Mouse (Mus musculus): Measurements from ENCODE around the gene Rnf187.

The Rnf187 gene

GRCm38 (mm10) chr11:58947306-58947705 lies 8.6 kb upstream of the Rnf187 start:
- no peak for DNase-seq

GRCm38 (mm10) chr11:58944136-58944535 lies 5.4 kb upstream of the Rnf187 start:
- no peak for DNase-seq

- DNase-seq: no peak
These were observed 348 bp upstream of the Rnf187 start for GRCm38 (mm10) chr11:58939088-58939439.

DNA sequence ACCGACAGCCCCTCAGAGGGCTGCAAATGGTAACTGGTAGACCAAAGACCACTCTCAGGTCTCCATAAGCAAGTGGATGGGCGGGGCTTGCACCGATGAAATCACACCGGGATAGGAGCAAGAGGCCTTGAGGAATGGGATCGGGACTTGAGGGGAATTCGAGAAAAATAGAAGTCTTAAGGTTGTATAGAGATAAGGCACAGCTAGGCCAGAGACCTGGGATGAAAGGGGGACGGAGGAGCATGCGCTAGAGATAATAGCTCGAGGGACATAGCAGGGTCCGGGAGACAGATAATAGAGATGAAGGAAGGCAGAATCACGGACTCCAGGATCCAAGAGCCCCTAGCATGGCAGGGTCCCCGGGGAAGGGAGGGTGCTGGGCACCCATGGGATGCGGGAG lies 807 bp downstream of the Rnf187 start:
- no peak for DNase-seq

GRCm38 (mm10) chr11:58931576-58931975 lies 7.1 kb downstream of the Rnf187 start:
- no peak for DNase-seq

GRCm38 (mm10) chr11:58930254-58930653 lies 8.5 kb downstream of the Rnf187 start:
- DNase-seq: no peak

DNA sequence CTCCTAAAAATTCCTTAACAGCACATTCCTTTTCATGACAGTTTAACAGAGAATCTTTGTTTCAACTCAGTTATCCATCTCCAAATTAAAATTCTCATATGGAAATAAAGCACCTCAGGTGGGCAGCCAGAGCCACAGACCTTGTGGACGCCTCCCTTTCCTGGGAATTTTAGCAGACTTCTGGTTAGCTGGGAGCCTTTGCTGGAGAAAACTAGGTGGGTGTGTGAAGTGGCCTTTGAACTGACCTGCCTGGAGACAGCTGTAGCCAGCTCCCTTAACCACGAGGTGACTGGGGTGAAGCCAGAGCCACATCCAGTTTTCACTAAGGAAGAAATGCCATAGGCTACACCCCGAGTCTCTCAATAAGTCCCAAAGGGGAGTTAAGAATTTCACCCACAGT lies 9.1 kb downstream of the Rnf187 start:
- peak; percentile 52 to 74 for DNase-seq

DNA sequence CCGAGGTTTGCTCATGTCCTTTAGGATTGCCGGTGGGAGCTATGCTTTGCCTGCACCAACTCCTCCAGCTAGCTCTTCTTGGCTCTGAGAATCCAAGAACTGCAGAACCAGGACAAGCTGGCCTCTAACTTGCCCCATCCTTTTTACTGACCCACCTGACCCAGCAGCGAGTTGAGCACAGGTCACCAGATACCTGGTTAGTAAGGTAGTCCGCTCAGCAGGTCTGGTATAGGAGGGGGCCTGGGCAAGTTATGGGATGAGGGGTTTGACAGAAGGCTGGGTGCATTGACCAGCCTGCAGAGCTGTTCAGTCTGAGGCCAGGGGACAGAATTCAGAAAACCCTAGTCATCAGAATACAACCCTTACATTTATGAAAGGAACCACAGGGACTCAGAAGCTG lies 9.7 kb downstream of the Rnf187 start:
- DNase-seq: no peak

DNA sequence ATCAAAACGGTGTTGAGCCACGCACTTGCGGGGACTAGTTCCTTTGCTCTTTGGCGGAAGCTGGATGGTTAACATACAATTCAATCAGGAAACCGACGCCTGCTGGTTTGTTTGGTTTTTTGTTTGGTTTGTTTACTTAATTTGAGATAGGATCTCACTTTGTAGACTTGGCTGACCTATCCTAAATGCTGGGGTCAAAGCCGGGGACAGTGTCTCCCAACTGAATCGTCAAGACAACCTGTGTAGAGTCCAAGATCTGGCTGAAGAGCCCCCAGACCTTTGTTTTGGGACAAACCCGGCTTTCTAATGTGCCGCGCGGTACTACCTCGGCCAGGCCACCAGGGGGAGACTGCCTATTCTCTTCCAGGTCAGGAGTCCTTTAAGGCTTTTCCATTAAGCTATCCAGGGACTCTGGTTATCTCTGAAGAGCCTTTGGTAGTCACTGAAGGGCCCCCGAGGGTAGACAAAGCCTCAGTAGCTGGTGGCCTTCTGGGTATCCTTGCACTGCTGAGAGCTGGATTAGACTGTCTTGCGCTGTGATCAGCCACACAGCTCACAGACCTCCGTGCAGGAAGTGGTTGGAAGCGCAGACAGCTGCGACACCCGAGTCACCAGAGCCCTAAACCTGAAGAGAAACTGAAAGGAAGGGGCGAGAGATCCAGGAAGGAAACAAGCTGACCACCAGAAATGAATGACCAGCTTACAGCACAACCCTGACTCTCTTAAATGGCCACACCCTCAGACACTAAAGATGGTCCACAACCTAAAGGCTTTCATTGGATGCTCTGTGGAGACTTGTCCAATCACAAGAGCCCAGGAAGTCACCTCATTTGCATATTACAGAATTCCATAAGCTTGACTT lies 10.7 kb downstream of the Rnf187 start:
- peak; percentile 65 to 68 for DNase-seq

DNA sequence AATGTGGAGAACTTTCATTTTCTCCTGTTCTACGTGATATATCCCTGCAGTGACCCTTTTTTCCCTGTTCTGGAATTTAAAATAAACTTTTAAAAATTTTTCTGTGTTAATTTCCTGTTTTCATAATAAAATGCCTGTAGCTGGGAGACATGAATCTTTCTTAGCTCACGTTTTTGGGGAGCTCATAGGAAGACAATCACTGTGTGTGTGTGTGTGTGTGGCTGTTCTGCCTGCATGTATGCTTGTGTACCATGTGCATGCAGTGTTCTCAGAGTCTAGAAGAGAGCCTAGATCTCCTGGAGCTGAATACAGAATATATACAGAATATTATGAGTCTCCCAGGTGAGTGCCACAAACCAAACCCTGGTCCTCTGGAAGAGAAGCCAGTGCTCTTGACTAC lies 11.7 kb downstream of the Rnf187 start:
- no peak for DNase-seq

DNA sequence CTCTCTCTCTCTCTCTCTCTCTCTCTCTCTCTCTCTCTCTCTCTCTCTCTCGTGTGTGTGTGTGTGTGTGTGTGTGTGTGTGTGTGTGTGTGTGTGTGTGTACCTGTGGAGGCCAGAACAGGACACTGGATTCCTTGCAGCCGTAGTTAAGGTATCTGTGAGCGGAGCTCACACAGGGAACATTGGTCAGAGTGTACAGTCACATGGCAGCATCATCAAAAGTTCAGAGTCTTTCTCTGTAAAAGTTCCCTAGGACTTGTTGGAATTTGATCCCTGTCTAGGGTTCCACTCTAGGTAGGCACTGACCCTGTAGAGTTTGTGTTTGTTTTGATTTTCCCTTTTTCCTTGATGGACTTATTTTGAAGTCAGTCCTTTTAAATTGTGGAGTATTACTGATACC lies 12.1 kb downstream of the Rnf187 start:
- peak; percentile 36 to 76 for DNase-seq

- no peak for DNase-seq
These were observed 16.3 kb downstream of the Rnf187 start for GRCm38 (mm10) chr11:58922420-58922819.

DNA sequence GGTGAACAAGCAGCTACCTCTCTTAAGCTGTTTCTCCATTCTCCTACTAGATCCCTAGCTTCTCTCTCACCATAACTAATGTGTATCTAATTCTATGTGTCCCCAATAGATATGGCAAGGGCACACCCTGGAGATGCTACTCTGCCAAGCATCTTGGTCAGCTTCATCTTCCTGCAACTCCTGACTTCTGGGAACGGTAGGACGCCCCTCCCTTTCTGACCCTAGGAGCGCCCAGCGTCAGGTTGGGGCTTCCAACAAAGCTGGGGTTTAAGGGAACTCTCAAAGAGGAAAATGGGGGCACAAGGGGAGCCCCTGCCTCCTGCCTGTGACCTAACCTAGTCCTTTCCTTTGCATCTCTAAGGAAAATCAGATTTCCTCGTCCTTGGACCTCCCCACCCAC lies 20.0 kb downstream of the Rnf187 start:
- DNase-seq: no peak

- DNase-seq: no peak
These were observed 20.9 kb downstream of the Rnf187 start, which contains the start of gene Btnl10 for GRCm38 (mm10) chr11:58917745-58918366. Gene Btnl10, plus strand, starts transcription at chr11:58917908.

DNA sequence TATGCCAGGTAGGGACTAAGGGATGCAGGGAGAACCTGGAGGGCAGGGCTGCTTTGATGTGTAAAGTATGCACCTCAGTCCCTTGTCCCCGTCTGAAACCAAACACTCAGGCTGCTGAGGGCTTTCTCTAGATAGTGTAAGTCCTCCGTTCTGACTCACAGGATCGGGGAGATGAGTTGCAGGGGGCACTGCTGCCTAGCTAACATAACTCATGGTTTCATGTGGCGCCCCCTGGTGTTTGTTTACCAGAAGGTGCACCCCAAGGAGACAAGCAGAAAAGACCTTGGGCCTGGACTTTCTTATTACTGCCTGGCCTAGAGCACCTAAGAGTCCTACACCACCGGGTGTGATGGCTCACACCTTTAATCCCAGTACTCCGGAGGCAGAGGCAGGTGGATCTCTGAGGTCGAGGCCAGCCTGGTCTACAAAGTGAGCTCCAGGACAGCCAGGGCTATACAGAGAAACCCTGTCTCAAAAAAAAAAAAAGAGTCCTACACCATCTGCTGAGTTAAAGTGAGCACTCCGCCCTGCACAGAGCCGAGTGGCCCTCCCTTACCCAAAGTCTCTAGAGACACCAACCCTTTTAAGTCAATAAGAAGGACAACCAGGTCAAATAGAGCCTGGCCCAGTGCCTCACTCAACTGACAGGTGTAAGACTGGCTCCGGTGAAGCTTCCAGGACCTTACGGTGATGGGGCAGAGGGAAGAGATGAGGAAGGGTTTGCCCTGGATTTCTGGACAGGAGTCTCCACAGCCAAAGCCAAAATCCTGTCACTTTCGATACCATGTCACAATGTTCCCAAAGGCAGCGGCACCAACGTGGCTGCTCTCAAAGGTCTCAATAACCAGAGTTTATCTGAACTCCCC lies 21.6 kb downstream of the Rnf187 start:
- DNase-seq: peak in 1 of 2 experiments; percentile 65

- DNase-seq: peak; percentile 39 to 43
These were observed 24.2 kb downstream of the Rnf187 start for GRCm38 (mm10) chr11:58914461-58915028.

DNA sequence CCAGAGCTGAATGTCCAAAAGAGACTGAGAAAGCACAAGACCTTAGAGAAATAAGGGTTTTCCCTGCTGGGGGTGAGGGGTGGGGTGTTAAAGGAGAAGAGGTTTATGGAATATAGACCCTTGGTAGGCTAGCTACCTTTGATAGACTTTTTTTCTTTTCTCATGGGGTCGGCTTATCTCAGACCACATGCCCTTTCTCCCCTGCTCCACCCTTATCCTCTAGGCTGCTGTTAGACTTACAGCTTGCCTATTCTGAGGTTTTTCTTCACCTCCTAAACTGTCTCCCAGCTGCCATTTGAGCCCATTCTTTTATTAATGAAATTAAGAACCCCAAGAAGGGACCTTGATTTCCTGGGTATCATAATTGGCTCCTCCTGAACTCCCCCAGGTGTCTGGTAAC lies 24.9 kb downstream of the Rnf187 start:
- DNase-seq: no peak

DNA sequence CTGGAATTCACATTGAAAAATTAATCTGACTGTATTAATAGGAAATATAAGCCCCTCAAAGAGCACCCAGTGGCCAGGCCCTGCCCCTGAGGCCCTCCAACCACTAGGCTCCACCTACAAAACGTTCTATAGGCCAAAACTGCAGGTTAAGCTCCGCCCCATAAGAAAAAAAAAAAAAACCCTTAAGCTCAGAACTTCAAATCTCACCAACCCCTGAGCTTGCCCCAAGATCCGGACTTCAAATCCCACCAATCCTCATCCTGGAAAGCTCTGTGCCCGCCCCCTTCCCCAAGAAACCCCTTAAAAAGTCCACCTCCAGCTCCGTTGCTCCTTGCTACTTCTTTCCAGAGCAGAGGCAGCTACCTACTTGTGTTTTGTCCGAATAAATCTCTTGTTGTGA lies 33.9 kb downstream of the Rnf187 start:
- DNase-seq: peak in 1 of 2 experiments; percentile 63

DNA sequence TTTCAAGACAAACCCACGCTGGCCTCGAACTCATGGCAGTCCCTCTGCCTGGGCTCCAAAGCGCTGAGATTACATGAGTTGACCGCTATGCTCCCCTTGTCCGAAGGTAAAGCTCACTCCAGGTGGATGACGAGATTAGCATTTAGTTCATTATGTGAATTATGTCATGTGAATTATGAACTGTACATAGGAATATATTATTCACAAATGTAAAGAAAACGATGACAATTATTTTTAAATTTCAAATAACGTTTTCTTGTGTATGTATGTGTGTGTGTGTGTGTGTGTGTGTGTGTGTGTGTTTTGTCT lies 34.4 kb downstream of the Rnf187 start:
- DNase-seq: no peak

- DNase-seq: peak; percentile 96 to 97
These were observed 35.0 kb downstream of the Rnf187 start, which contains the start of gene Zfp39 for GRCm38 (mm10) chr11:58903511-58904409. Gene Zfp39, minus strand, starts transcription at chr11:58904225.

DNA sequence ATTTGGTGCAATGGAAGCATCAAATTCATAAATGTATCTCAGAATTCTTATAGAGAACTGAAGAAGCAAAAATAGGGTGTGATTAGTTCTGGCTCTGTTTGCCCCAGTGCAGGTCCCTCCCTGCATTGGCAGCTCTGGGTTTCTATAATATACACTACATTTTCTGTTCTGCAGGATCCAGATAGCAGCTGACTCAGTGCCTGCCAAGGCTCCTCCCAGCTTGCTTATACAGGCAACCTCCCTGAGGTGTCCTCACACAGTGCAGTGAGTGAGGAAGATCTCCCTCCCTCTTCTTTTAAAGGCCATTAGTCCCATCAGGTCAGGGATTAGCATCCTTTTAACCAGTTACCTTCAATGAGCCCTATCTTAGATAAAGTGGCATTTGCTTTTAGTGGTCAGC lies 37.6 kb downstream of the Rnf187 start:
- peak in 1 of 2 experiments; percentile 32 for DNase-seq

DNA sequence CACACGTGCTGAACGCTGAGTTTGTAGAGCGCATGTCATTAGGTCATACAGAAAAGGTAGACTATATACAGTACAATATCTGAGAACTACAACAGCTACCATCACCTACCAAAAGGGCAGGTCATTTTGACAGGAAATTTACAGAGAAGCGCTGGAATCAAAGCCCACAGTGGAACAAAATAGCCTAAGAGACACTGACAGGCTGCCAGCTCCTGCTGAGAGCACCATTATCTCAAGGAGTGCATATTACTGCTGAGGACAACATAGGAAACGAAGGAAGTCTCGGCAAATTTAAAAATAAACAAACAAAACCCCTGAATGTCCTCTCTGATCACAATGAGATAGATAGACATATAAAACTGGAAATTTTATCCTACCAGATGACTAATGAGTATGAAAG lies 41.2 kb downstream of the Rnf187 start:
- no peak for DNase-seq

All from kidney, postnatal 25 days (tissue).